Mouse (Mus musculus): ENCODE results near the gene Suz12.

Gene Suz12

GRCm38 (mm10) chr11:80075608-80076277 lies 82.8 kb downstream of the Suz12 start:
- DNase-seq (ENCODE audit: low spot score): no peak

- DNase-seq (ENCODE audit: low spot score): no peak
These were observed 85.1 kb downstream of the Suz12 start for GRCm38 (mm10) chr11:80077784-80078545.

- no peak for DNase-seq (ENCODE audit: low spot score)
These were observed 85.9 kb downstream of the Suz12 start for GRCm38 (mm10) chr11:80078831-80079230.

- no peak for DNase-seq (ENCODE audit: low spot score)
These were observed 86.8 kb downstream of the Suz12 start for GRCm38 (mm10) chr11:80079751-80080150.

GRCm38 (mm10) chr11:80080381-80080825 lies 87.5 kb downstream of the Suz12 start:
- DNase-seq (ENCODE audit: low spot score): no peak

GRCm38 (mm10) chr11:80080826-80081728 lies 88.2 kb downstream of the Suz12 start, which contains the start of gene Crlf3:
TSS of gene Crlf3 (minus strand) at chr11:80080991.
- peak; percentile 71 for DNase-seq (ENCODE audit: low spot score)

GRCm38 (mm10) chr11:80081786-80082319 lies 88.9 kb downstream of the Suz12 start:
- DNase-seq (ENCODE audit: low spot score): no peak

Data from urinary bladder, postnatal 10 days (tissue).